Mouse (Mus musculus) midbrain, embryonic 11.5 days (tissue): ENCODE measurements around the gene Spink4. TPM values are rescaled to one million over a fixed set of nuclear protein-coding genes. Genes with fewer than 3 reads are reported as not detected.
"Not testable (repeated sequence)": the region's sequence is repeated elsewhere in the genome, so short reads cannot be mapped to it uniquely, and the experiment has no call there.

Experiments
- ATAC-seq: fragments of 200-750 bp; cut with Nextera tagmentation; 2 replicates; pipeline ENCODE4 v1.8.0; 2017; ENCODE audit warnings: moderate TSS enrichment, moderate library complexity; ENCODE audit not compliant: low FRiP score
- DNase-seq: peaks from one replicate; pipeline ENCODE4 v3.0.0; 2015; ENCODE audit warnings: low spot score; ENCODE audit errors: missing footprints
- H3K27ac ChIP-seq: fragments of 300-500 bp; sonication (generic); 2 replicates; pipeline ENCODE4 v1.5.1; 2014; ENCODE audit warnings: low read depth, low read length
- H3K27me3 ChIP-seq: fragments of 300-500 bp; sonication (generic); 2 replicates; pipeline ENCODE4 v1.6.1; 2014; ENCODE audit warnings: mild to moderate bottlenecking, low read length, moderate library complexity, mixed read lengths; ENCODE audit not compliant: control insufficient read depth, insufficient read depth
- H3K36me3 ChIP-seq: fragments of 300-500 bp; sonication (generic); 2 replicates; pipeline ENCODE4 v1.6.1; 2014; ENCODE audit warnings: mild to moderate bottlenecking, low read length, moderate library complexity, mixed read lengths; ENCODE audit not compliant: control insufficient read depth, insufficient read depth
- H3K4me1 ChIP-seq: fragments of 300-500 bp; sonication (generic); 2 replicates; pipeline ENCODE4 v1.6.1; 2014; ENCODE audit warnings: low read length; ENCODE audit not compliant: control insufficient read depth, insufficient read depth
- H3K4me2 ChIP-seq: fragments of 300-500 bp; sonication (generic); 2 replicates; pipeline ENCODE4 v1.6.1; 2014; ENCODE audit warnings: mild to moderate bottlenecking, moderate library complexity
- H3K4me3 ChIP-seq: fragments of 300-500 bp; sonication (generic); 2 replicates; pipeline ENCODE4 v1.5.1; 2014; ENCODE audit warnings: low read depth, low read length
- H3K9ac ChIP-seq: fragments of 300-500 bp; sonication (generic); 2 replicates; pipeline ENCODE4 v1.6.1; 2014; ENCODE audit warnings: low read length
- H3K9me3 ChIP-seq: fragments of 300-500 bp; sonication (generic); 2 replicates; pipeline ENCODE4 v1.6.1; 2016; ENCODE audit warnings: low read length; ENCODE audit not compliant: control insufficient read depth
- WGBS: fragments of 180-500 bp; shearing (Covaris S2); extraction: QIAGEN DNeasy Blood & Tissue Kit; methylation state at CpG from one replicate; pipeline ENCODE4 v1.1.7; 2014; 5-methylcytosine and 5-hydroxymethylcytosine counted together
- polyA plus RNA-seq: library from polyadenylated mRNA; unstranded; fragments of >200 nt; fragmentation: Nextera tagmentation; extraction: Ambion mirVana; gene quantifications from 2 replicates; pipeline ENCODE4 v1.2.1, GENCODE M21; 2014

Gene Spink4
- polyA plus RNA-seq, 1 experiment from 2014 or later: not detected

DNA sequence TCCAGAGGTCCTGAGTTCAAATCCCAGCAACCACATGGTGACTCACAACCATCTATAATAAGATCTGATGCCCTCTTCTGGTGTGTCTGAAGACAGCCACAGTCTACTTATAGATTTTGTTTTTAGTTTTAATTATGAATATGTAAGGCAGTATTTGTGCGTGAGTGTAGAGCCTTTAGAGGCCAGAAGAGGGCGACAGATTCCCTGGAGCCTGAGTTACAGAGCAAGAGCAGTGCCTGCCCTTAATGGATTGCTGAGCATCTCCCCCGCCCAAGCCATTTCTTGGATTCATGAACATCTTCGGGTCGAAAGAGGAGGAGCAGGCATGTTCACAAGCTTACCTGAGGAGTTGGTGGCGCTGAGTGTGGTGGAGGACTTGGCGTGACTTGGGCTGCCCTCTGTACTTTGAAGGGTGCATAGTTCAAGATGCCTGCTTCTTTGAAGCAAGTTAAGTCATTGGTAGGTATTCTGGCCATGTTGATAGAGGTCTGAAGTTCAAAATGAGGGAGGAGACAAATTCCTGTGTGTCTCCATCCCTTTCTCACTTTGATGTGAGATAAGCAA lies 3.2 kb upstream of the Spink4 start:
- no peak overlapping the region for H3K4me3 ChIP-seq
- no peaks in the 10 kb centered on the region for H3K4me1 ChIP-seq
- no peaks in the 10 kb centered on the region for H3K9me3 ChIP-seq
- ATAC-seq (no peak), DNase-seq (no peak)
- no peak overlapping the region for H3K27ac ChIP-seq
- H3K4me2 ChIP-seq: no peak overlapping the region
- WGBS: 90% methylated on average over 7 of the region's 7 CpGs
- no peaks in the 10 kb centered on the region for H3K36me3 ChIP-seq
- H3K27me3 ChIP-seq: no peaks in the 10 kb centered on the region
- no peak overlapping the region for H3K9ac ChIP-seq

DNA sequence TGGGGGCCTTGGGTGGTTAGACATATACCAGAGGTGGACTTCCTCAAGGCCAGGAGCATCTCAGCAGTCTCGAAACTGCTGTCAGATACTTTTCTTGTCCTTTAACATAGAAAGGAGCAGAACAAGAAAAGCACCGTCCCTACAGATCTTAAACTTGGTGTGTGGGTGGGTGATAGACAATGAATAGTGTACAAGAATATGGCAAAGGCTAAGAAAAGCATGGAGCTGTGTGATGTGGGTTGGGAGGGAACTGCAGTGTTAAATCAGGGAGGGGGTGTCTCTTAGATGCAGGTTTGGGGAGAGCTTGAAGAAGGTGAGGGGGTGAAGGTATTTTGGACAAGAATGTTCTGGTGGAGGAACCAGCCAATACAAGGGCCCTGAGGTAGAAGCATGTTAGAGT lies 724 bp downstream of the Spink4 start:
- Histone ChIP-seq H3K27me3 (no peaks in the 10 kb centered on the region), H3K4me3 (no peak overlapping the region), H3K36me3 (no peaks in the 10 kb centered on the region), H3K9me3 (no peaks in the 10 kb centered on the region), H3K4me1 (no peaks in the 10 kb centered on the region), H3K9ac (no peak overlapping the region), H3K27ac (no peak overlapping the region), H3K4me2 (no peak overlapping the region)
- DNase-seq (no peak), ATAC-seq (no peak)
- WGBS: 90% methylated on average over 2 of the region's 2 CpGs

DNA sequence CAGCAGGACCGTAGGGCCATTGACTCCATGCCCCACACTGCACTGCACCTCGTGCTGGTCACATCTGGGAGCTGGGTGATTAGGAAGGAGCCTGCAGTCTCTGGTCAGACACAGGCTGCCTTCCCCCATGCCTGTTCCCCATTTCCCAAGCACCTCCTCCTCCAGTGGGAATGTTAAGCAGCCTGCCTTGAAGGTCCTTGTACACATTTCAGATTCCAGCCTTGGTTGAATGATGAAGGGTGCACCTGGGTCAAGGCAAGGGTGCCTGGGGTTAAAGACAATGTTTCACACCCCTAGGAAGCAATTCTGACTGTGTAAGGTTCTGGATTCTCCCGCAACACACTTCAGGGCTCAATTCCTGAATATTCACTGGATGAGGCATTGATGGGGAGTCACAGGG lies 1.4 kb downstream of the Spink4 start:
- H3K9me3 ChIP-seq: no peaks in the 10 kb centered on the region
- ATAC-seq (no peak), DNase-seq (no peak)
- no peak overlapping the region for H3K9ac ChIP-seq
- no peaks in the 10 kb centered on the region for H3K36me3 ChIP-seq
- no peak overlapping the region for H3K4me2 ChIP-seq
- 57% methylated on average over 3 of the region's 3 CpGs for WGBS
- H3K4me3 ChIP-seq: no peak overlapping the region
- no peak overlapping the region for H3K27ac ChIP-seq
- H3K27me3 ChIP-seq: no peaks in the 10 kb centered on the region
- no peaks in the 10 kb centered on the region for H3K4me1 ChIP-seq

DNA sequence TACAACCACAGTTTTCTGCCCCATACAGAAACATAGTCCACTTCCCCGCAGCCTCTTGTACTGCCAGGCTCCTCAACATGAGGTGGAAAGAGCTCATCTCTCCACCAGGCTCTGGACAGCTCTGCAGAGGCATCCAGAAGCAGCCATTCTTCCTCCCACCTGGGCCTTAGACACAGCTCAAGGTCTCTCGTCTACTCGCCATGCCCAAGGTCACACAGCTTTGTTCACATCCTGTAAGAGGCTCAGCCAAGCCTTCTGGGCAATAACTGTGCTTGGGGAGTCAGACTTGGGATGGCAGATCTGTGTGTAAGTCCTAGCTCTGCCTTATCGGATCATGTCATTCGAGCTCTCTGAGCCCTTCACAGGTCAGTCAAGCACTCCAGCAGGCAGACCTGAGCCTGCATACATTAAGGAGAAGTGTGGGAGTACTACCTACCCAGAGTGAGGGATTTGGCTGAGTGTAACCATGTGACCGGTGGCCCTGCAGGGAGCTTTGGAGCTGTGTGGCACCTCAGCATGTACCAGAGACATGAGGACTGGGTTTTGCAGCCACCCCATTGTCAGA lies 3.3 kb downstream of the Spink4 start:
- H3K4me1 ChIP-seq: no peaks in the 10 kb centered on the region
- DNase-seq: peak; percentile 35
- no peaks in the 10 kb centered on the region for H3K36me3 ChIP-seq
- H3K27me3 ChIP-seq: no peaks in the 10 kb centered on the region
- no peak for ATAC-seq
- H3K4me3 ChIP-seq: no peak overlapping the region
- WGBS: 77% methylated on average over 6 of the region's 6 CpGs
- H3K4me2 ChIP-seq: no peak overlapping the region
- H3K9ac ChIP-seq: no peak overlapping the region
- H3K27ac ChIP-seq: no peak overlapping the region
- H3K9me3 ChIP-seq: no peaks in the 10 kb centered on the region

DNA sequence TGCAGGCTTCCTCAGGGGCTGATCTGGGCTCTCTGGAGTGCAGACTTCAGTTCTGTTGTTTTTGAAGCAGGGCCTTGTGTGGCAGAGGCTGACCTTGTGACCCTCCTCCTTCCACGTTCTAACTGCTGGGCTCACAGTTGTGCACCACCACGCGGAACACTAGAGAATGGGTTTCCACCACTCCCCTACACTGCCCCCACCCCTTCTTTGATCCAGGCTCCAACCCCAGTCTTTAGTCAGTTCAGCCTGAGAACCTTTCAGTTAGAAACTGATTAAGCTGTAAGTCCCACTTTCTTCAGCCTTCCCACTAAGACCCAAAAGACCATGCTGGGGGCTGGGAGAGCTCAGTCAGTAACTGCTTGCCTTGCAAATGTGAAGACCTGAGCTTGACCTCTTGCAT lies 5.7 kb downstream of the Spink4 start:
- no peak overlapping the region for H3K9ac ChIP-seq
- ATAC-seq (no peak), DNase-seq (peak; percentile 60)
- no peak overlapping the region for H3K4me2 ChIP-seq
- no peaks in the 10 kb centered on the region for H3K9me3 ChIP-seq
- no peaks in the 10 kb centered on the region for H3K36me3 ChIP-seq
- WGBS: 23% methylated on average over 3 of the region's 3 CpGs
- no peak overlapping the region for H3K27ac ChIP-seq
- H3K4me3 ChIP-seq: no peak overlapping the region
- H3K27me3 ChIP-seq: no peaks in the 10 kb centered on the region
- H3K4me1 ChIP-seq: no peaks in the 10 kb centered on the region

DNA sequence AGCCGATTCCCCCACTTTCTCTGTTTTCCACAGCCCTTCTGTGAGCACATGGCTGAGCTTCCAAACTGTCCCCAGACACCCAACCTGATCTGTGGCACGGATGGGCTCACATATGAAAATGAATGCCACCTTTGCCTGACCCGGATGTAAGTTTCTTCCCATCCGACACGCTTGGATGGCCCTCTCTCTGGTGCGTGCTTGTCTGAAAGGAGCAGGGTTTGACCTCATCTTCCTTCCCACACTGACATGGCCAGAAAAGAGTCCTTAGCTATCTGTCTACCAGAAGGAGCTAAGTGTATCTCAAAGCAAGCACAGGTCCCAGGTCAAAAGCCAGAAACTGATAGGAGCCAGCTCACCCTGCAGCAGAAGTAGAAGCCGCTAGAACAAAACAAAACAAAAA lies 9.2 kb downstream of the Spink4 start:
- peaks cover 4% of the 10 kb centered on the region for H3K36me3 ChIP-seq
- H3K9ac ChIP-seq: no peak overlapping the region
- WGBS: 84% methylated on average over 7 of the region's 7 CpGs
- no peaks in the 10 kb centered on the region for H3K9me3 ChIP-seq
- H3K27ac ChIP-seq: no peak overlapping the region
- no peaks in the 10 kb centered on the region for H3K4me1 ChIP-seq
- DNase-seq: peak; percentile 35
- H3K4me2 ChIP-seq: no peak overlapping the region
- no peak for ATAC-seq
- no peak overlapping the region for H3K4me3 ChIP-seq
- no peaks in the 10 kb centered on the region for H3K27me3 ChIP-seq

DNA sequence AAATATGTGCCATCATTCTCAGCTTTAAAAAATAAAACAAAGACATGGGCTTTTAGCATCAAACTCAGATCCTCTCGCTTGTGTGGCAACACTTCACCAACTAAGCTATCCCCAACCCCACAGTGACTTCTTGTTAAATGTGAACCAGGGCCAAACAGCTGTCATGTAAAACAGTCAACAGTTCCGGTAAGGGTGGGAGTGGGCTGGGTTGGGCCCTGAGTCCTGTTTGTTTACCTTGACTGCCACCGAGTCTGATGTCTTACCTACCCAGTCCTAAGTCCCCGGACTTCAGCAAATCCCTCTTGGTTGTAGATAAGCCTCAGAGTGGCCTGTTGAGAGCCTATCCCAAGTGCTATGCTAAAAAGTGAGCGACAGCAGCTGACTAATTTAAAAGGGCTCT lies 13.8 kb downstream of the Spink4 start:
- peak; percentile 71 for DNase-seq
- WGBS: 87% methylated on average over 5 of the region's 5 CpGs
- Histone ChIP-seq H3K9ac (no peak overlapping the region), H3K4me2 (no peak overlapping the region), H3K27me3 (no peaks in the 10 kb centered on the region), H3K36me3 (peaks cover 27% of the 10 kb centered on the region), H3K4me1 (no peaks in the 10 kb centered on the region), H3K4me3 (no peak overlapping the region), H3K9me3 (no peaks in the 10 kb centered on the region), H3K27ac (no peak overlapping the region)
- ATAC-seq: no peak

DNA sequence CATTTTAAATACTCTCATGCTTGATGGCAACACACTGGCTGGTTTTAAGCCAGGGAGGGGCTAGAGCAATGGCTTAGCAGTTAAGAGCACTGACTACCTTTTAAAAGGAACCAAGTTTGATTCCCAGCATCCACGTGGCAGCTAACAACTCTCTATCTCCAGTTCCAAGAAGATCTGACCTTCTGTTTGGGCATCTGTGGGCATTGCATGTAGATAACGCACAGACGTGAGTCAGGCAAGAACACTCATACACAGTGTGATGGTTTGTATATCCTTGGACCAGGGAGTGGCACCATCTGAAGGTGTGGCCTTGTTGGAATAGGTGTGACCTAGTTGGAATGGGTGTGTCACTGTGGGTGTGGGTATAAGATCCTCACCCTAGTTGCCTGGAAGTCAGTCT lies 14.5 kb downstream of the Spink4 start:
- H3K27me3 ChIP-seq, H3K4me1 ChIP-seq, ATAC-seq, DNase-seq, H3K4me3 ChIP-seq, H3K27ac ChIP-seq, H3K9me3 ChIP-seq, H3K9ac ChIP-seq, H3K4me2 ChIP-seq: not testable (repeated sequence)
- WGBS: 96% methylated on average over 3 of the region's 3 CpGs
- H3K36me3 ChIP-seq: peaks cover 32% of the 10 kb centered on the region

DNA sequence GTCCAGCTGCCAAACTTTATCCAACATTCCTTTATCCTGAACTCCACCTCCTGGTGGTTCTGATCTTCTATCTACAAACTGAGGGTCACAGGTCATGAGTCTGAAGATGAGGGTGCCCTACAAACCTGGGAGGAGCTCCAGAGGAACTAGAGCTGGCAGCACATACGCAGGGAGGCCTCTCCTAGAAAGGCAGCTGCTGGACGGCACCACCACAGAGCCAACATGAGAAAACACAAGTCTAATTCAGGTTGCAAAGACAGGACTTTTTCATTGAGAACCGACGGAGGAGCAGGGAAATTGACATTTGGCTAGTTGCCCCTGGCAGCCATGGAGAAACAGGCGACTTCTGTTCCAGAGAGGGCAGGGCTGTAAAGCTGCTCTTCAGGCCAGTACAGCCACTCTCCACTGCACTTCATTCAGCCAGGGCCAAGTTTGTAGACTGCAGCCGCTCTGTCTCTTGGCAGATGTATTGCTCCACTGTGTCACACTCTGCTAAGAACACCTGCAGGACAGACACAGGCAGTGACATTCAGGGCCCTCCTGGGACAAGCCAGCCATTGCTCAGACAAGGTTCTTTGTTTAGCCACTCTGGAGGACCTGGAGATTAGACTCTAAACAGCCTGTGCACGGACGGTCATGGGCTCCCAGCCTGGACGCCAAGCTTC lies 16.5 kb downstream of the Spink4 start:
- WGBS: 91% methylated on average over 9 of the region's 9 CpGs
- H3K9me3 ChIP-seq: no peaks in the 10 kb centered on the region; the same call in 1 of the 2 replicates
- H3K36me3 ChIP-seq: peaks cover 42% of the 10 kb centered on the region
- H3K9ac ChIP-seq: no peak overlapping the region
- DNase-seq (peak; percentile 82), ATAC-seq (no peak)
- no peak overlapping the region for H3K27ac ChIP-seq
- H3K4me2 ChIP-seq: no peak overlapping the region
- no peaks in the 10 kb centered on the region for H3K4me1 ChIP-seq
- H3K4me3 ChIP-seq: no peak overlapping the region
- H3K27me3 ChIP-seq: no peaks in the 10 kb centered on the region
